Mouse (Mus musculus): Measurements from ENCODE around the gene Axdnd1. TPM values are rescaled to one million over a fixed set of nuclear protein-coding genes. Genes with fewer than 3 reads are reported as not detected.
"Not testable (repeated sequence)": the region's sequence is repeated elsewhere in the genome, so short reads cannot be mapped to it uniquely, and the experiment has no call there.

The Axdnd1 gene
- polyA plus RNA-seq, 1 experiment from 2014 or later, result not detected

DNA sequence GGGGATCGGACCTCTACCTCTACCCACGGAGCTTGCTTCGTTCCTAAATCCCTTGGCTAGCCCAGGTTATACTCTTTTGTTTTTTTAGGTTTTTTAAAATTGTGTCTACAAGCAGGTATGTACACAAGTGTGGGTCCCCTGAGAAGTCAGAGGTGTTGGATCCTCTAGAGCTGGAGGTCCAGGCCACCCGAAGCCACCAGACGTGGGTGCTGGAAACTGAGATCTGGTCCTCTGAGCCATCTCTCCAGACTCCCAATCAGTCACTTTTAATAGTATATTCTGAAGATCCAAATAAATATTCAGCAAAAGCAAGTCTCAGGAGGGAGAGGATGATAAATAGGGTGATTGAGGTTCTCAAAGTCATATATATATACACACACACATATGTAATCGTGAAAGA, 130.9 kb downstream of the Axdnd1 start:
- Histone ChIP-seq H3K27me3 (replicated peaks) (no peaks in the 10 kb centered on the region), H3K27ac (no peak overlapping the region), H3K4me3 (no peak overlapping the region), H3K9me3 (no peaks in the 10 kb centered on the region), H3K4me2 (replicated peaks) (no peak overlapping the region), H3K4me1 (no peaks in the 10 kb centered on the region), H3K9ac (no peak overlapping the region), H3K36me3 (no peaks in the 10 kb centered on the region)
- no peak for ATAC-seq (ENCODE audit: low FRiP score, low read depth)
- WGBS, result 96% methylated on average over 6 of the region's 6 CpGs

DNA sequence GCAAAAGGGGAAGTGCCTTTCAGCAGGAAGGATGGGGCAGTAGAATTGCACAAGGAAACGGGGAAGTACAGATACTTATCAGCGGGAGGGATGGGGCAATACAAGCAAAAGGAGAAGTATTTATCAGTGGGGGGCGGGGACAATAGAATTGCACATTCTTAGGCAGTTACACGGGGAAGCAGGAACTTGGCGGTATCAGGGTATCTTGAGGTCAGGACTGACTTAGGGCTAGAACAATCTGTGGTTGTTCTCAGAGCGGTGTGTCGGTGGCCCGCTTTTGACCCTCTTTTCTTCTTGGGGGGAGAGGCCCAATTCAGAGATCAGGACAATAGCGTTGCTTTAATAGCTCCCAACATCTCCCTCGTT, 131.8 kb downstream of the Axdnd1 start:
- 70% methylated on average over 10 of the region's 10 CpGs for WGBS
- not testable (repeated sequence) for H3K9me3 ChIP-seq; H3K4me1 ChIP-seq; H3K36me3 ChIP-seq; H3K27me3 ChIP-seq (replicated peaks); ATAC-seq (ENCODE audit: low FRiP score, low read depth); H3K9ac ChIP-seq; H3K27ac ChIP-seq; H3K4me2 ChIP-seq (replicated peaks); H3K4me3 ChIP-seq

GRCm38 (mm10) chr1:156288556-156289221, 132.3 kb downstream of the Axdnd1 start:
- Histone ChIP-seq H3K36me3 (no peaks in the 10 kb centered on the region), H3K4me2 (replicated peaks) (no peak overlapping the region), H3K9ac (no peak overlapping the region), H3K4me3 (no peak overlapping the region), H3K27me3 (replicated peaks) (no peaks in the 10 kb centered on the region), H3K27ac (no peak overlapping the region), H3K4me1 (no peaks in the 10 kb centered on the region), H3K9me3 (no peaks in the 10 kb centered on the region)
- WGBS, result 87% methylated on average over 9 of the region's 9 CpGs
- no peak for ATAC-seq (ENCODE audit: low FRiP score, low read depth)

DNA sequence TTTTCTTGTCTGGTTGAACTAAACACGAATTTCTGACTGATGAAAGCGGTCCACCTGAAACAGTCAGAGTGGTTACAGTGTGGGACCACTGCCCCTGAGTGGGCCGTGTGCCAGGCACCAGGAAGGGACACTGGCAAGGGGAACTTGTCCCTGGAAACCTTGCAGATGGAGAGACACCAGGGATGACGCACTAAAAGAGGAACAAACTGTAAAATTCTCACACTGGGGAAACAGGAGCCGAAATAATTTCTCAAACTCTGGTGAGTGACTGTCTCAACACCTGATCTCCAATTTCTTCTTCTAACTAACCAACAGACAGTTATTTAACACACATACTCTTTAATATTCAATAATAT, 135.4 kb downstream of the Axdnd1 start:
- no peaks in the 10 kb centered on the region for H3K27me3 ChIP-seq (replicated peaks)

GRCm38 (mm10) chr1:156284851-156285540, 136.0 kb downstream of the Axdnd1 start:
- Histone ChIP-seq H3K4me3 (no peak overlapping the region), H3K27me3 (replicated peaks) (no peaks in the 10 kb centered on the region), H3K36me3 (no peaks in the 10 kb centered on the region), H3K9me3 (no peaks in the 10 kb centered on the region), H3K27ac (no peak overlapping the region), H3K4me2 (replicated peaks) (no peak overlapping the region), H3K9ac (no peak overlapping the region), H3K4me1 (no peaks in the 10 kb centered on the region)
- 43% methylated on average over 9 of the region's 9 CpGs for WGBS
- ATAC-seq (ENCODE audit: low FRiP score, low read depth), result no peak

More for the DNA sequence above, 135.4 kb downstream of the Axdnd1 start:
- Histone ChIP-seq H3K9ac (no peak overlapping the region), H3K4me3 (no peak overlapping the region), H3K36me3 (no peaks in the 10 kb centered on the region), H3K4me1 (no peaks in the 10 kb centered on the region), H3K9me3 (no peaks in the 10 kb centered on the region), H3K4me2 (replicated peaks) (no peak overlapping the region), H3K27ac (no peak overlapping the region)
- WGBS, result 85% methylated on average over 5 of the region's 5 CpGs
- no peak for ATAC-seq (ENCODE audit: low FRiP score, low read depth)

DNA sequence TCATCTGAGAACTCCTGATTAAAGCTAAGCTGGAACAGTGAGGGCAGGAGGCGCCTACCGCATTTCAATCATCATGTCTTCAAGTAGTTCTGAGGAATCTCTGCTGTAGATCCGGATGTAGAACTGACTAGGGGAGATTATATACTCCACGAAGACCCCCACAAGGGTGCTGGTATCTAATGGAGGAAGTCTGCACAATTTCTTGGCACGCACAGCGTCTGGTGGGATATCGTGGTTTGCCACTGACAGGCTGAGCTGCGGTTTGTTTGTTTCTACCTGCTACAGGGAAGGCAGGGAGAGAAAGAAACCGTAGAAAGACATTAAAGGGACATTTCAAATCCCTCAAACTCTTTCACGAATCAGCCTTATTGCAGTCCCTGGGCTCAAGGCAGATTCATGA, 136.8 kb downstream of the Axdnd1 start:
- Histone ChIP-seq H3K9me3 (no peaks in the 10 kb centered on the region), H3K4me3 (no peak overlapping the region), H3K4me1 (no peaks in the 10 kb centered on the region), H3K27ac (no peak overlapping the region), H3K36me3 (no peaks in the 10 kb centered on the region), H3K9ac (no peak overlapping the region), H3K4me2 (replicated peaks) (no peak overlapping the region), H3K27me3 (replicated peaks) (no peaks in the 10 kb centered on the region)
- 73% methylated on average over 10 of the region's 10 CpGs for WGBS
- ATAC-seq (ENCODE audit: low FRiP score, low read depth), result no peak

DNA sequence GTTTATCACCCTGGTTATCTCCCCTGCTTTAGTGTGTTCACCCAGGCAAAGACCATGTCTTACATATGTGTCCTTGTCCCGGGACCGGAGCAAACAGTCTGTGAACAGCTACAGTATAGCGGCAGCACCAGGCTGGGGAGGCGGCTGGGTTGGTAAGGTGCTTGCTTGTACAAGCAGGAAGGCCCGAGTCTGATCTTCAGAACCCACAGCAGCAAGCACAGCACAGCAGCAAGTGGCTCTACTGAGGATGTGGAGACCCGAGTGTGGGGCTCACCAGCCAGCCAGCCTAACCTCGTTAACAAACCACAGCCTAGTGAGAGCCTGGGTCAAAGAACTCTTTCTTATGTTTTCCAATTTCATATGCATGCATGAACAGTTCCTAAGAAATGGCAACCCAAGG, 140.8 kb downstream of the Axdnd1 start:
- Histone ChIP-seq H3K9me3 (no peaks in the 10 kb centered on the region), H3K4me3 (no peak overlapping the region), H3K27me3 (replicated peaks) (no peaks in the 10 kb centered on the region), H3K4me2 (replicated peaks) (no peak overlapping the region), H3K9ac (no peak overlapping the region), H3K36me3 (no peaks in the 10 kb centered on the region), H3K27ac (no peak overlapping the region), H3K4me1 (no peaks in the 10 kb centered on the region)
- 84% methylated on average over 7 of the region's 7 CpGs for WGBS
- no peak for ATAC-seq (ENCODE audit: low FRiP score, low read depth)

DNA sequence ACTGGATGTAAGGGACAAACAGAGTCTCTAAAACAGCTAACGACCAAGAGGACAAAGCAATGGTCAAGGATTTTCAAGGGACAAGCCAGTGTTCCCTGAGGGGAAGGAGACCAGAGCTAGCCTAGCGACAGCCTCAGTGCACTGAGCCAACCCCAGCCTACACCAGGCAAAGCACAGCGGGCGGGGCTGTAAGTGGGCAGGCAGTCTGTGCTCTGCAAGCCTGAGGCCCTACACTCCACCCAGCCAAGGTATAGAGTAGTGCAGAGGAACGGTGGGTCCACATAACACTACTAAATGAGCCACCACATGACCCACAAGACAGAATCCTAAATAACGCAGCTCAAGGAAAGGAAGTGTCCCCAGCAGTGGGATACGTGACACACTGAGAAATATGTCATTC, 147.3 kb downstream of the Axdnd1 start:
- no peaks in the 10 kb centered on the region for H3K4me1 ChIP-seq
- H3K4me2 ChIP-seq (replicated peaks), result no peak overlapping the region
- H3K27me3 ChIP-seq (replicated peaks), result no peaks in the 10 kb centered on the region
- no peak overlapping the region for H3K9ac ChIP-seq
- no peak overlapping the region for H3K4me3 ChIP-seq
- no peaks in the 10 kb centered on the region for H3K9me3 ChIP-seq
- WGBS, result 65% methylated on average over 7 of the region's 7 CpGs
- no peak overlapping the region for H3K27ac ChIP-seq
- H3K36me3 ChIP-seq, result no peaks in the 10 kb centered on the region
- ATAC-seq (ENCODE audit: low FRiP score, low read depth), result no peak

Other genes with a start within 250 kb of the Axdnd1 start
- gene Fam163a, start 216.1 kb downstream of the Axdnd1 start, polyA plus RNA-seq (2016; fragmentation: Nextera tagmentation; extraction: Ambion mirVana), result 6.6 and 7.6 TPM in 2 replicates
- gene Tdrd5, start 117.5 kb downstream of the Axdnd1 start, polyA plus RNA-seq (2016; fragmentation: Nextera tagmentation; extraction: Ambion mirVana), result 0.19 and 0.22 TPM in 2 replicates
- gene Nphs2, start 110.4 kb downstream of the Axdnd1 start, polyA plus RNA-seq (2016; fragmentation: Nextera tagmentation; extraction: Ambion mirVana), result not detected in 2 replicates
- gene Gm2000, start 55.1 kb downstream of the Axdnd1 start, polyA plus RNA-seq (2016; fragmentation: Nextera tagmentation; extraction: Ambion mirVana), result 628 and 657 TPM in 2 replicates
- 15.4 and 18.0 TPM in 2 replicates for gene Soat1, start 53.2 kb upstream of the Axdnd1 start, polyA plus RNA-seq (2016; fragmentation: Nextera tagmentation; extraction: Ambion mirVana)
- 0.28 and 0.55 TPM in 2 replicates for gene Gm10031, start 102.9 kb upstream of the Axdnd1 start, polyA plus RNA-seq (2016; fragmentation: Nextera tagmentation; extraction: Ambion mirVana)
- gene Abl2, start 137.6 kb upstream of the Axdnd1 start, polyA plus RNA-seq (2016; fragmentation: Nextera tagmentation; extraction: Ambion mirVana), result 6.3 and 6.5 TPM in 2 replicates